Mouse (Mus musculus): ENCODE data around the gene Dnah7a. TPM values are rescaled to one million over a fixed set of nuclear protein-coding genes. Genes with fewer than 3 reads are reported as not detected.
"Not testable (repeated sequence)": the region's sequence is repeated elsewhere in the genome, so short reads cannot be mapped to it uniquely, and the experiment has no call there.

The Dnah7a gene
- polyA plus RNA-seq, 1 experiment = 1.4 TPM

DNA sequence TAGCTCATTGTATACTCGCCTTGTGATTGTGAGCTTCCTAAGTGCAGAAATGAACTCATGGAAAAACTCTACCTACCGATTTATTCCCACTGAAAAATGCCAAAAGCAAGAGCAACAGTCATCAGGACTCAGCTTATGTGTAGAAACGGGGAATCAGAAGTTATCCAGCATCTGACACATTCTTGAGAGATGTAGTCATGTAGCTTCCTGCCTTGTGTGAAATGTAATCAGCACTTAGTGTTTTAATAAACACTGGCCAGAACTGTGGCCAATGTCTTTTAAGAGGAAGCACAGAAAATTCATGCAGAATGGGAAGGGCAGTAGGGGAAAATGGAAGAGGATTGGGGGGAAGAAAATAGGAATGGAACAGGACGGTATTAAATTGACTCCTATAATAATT is 232.9 kb downstream of the Dnah7a start:
- DNase-seq = no peak
- TF ChIP-seq CTCF (IDR thresholded peaks at IDR 0.05; ENCODE audit: insufficient read depth, low read length) = no peak
- no peak for TF ChIP-seq POLR2A (IDR thresholded peaks at IDR 0.05; ENCODE audit: borderline replicate concordance, extremely low read depth, low read depth, low read length)
- WGBS = 28% methylated on average over 4 of the region's 4 CpGs
- H3K4me1 ChIP-seq (ENCODE audit: control insufficient read depth, insufficient read depth, low read length) = no peaks in the 10 kb centered on the region
- H3K4me3 ChIP-seq (replicated peaks; ENCODE audit: extremely low read depth, low read depth, low read length) = no peak overlapping the region

DNA sequence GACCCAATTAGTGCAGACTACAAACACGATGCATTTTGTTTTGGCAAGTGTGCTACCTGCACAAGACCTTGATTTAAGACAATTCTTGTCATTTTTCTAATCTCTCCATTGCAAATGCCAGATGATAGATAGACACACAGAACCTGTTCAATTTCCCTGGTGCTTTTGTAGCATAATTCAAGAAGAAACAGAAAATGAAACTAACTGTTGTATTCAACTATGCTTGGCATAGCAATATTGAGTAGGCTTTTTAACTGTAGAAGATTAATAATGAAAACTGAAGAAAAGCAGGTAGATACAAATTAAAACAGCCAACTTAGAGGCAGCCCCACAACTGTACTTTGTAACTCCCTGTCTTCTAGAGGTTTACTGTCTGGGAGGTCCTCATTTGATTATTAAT is 234.5 kb downstream of the Dnah7a start:
- not testable (repeated sequence) for H3K4me3 ChIP-seq (replicated peaks; ENCODE audit: extremely low read depth, low read depth, low read length); H3K4me1 ChIP-seq (ENCODE audit: control insufficient read depth, insufficient read depth, low read length); DNase-seq
- WGBS = 79% methylated on average over 1 of the region's 1 CpGs

DNA sequence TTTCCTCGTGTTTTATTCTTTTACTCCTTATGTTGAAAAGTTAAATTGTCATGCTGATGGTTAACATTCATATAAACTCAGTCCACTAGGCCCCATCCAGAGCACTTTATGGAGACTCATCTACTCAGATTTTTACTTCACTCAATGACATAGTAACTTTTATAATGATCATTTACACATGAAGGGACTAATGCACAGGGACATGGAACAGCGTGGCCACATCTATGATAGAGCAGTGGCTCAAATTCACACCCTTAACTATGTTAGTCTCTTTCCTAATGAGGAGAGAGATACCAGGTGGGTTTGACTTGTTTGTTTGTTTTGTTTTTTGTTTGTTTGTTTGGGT is 239.3 kb downstream of the Dnah7a start:
- TF ChIP-seq POLR2A (IDR thresholded peaks at IDR 0.05; ENCODE audit: borderline replicate concordance, extremely low read depth, low read depth, low read length) = no peak
- no peak for TF ChIP-seq CTCF (IDR thresholded peaks at IDR 0.05; ENCODE audit: insufficient read depth, low read length)
- no peaks in the 10 kb centered on the region for H3K4me1 ChIP-seq (ENCODE audit: control insufficient read depth, insufficient read depth, low read length)
- 77% methylated on average over 2 of the region's 2 CpGs for WGBS
- DNase-seq = no peak
- no peak overlapping the region for H3K4me3 ChIP-seq (replicated peaks; ENCODE audit: extremely low read depth, low read depth, low read length)

DNA sequence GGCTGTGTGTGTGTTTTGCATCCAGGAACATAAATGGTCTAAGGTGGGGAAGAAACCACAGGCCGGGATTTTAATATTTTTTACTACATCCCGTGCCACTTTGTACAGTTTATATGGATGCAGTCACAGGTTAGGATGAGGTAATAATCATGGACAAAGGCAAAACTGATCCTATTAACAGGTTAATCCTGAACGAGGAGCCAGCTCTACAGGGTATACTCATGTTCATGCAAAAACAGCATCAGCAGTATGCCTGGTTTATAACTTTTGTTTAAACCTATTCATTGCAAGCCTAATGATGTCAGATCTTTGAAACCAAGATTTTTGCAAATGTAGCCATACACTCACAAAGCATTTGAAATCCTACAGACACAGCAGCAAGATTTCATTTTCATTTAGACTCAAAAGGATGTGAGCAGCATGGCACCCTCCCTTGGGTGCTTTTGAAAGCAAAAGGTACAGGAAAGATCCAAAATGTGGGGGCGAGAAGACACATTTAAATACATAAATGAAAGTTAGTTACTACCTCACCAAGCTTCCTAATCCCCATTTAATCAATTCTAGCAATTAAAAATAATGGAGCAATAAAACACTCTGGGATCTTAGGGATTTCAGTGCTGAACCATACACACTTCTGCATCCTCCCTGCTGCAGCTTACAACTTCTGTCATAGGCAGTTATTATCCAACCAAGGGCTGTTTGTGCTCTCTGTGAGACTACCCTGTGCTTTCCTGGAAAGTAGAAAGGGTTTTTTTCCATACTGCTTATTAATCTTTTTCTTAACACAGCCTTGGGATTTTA is 239.9 kb downstream of the Dnah7a start:
- not testable (repeated sequence) for DNase-seq; H3K4me1 ChIP-seq (ENCODE audit: control insufficient read depth, insufficient read depth, low read length); H3K4me3 ChIP-seq (replicated peaks; ENCODE audit: extremely low read depth, low read depth, low read length)
- 87% methylated on average over 4 of the region's 4 CpGs for WGBS

- WGBS = 70% methylated on average over 3 of the region's 3 CpGs
- not testable (repeated sequence) for H3K4me1 ChIP-seq (ENCODE audit: control insufficient read depth, insufficient read depth, low read length); DNase-seq; H3K4me3 ChIP-seq (replicated peaks; ENCODE audit: extremely low read depth, low read depth, low read length)
Observed at GRCm38 (mm10) chr1:53439173-53439572, 267.4 kb downstream of the Dnah7a start.

DNA sequence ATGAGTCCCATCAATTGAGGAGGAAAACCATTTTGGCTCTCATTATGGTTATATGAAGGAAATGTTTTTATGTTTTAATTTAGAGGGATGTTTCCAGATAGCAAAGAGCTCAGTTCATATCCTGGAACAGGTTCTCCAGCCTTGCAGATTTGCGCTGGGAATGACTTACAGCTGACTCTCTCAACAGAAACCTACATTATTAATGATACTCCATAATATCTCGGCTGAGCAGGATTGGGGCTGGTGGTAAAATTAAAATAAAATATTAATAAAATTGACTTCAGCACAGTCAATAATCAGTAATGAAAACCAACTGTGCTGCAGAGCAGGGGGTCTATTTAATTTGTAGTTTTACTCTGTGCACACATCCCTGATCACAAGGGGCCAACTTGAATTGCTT is 274.2 kb downstream of the Dnah7a start:
- H3K4me1 ChIP-seq (ENCODE audit: control insufficient read depth, insufficient read depth, low read length); H3K4me3 ChIP-seq (replicated peaks; ENCODE audit: extremely low read depth, low read depth, low read length); DNase-seq: not testable (repeated sequence)
- WGBS = 93% methylated on average over 2 of the region's 2 CpGs

DNA sequence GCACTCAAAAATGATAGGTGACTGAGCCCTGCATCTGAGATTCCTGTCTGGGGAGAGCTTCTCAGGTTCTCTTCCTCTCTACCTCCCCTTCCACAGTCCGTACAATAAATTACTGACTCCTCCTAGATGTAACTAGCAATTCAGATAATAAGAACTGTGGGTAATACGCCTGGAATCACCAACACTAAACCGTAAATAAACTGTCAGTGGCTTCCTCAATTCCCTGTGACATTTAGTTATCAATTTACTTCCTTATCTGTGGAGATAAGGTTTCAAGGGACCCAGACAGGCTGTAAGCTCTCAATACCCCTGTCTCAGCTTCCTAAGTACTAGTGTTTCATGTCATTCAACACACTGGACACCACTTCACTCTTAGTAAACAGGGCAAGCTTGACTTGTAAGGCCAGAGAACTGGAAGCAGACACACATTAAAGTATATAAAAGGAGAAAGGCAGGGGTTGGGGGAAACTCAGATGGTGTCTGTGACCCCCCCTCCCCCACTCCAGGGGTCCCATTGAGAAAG is 300.7 kb downstream of the Dnah7a start:
- Histone ChIP-seq H3K4me1 (ENCODE audit: control insufficient read depth, insufficient read depth, low read length) (no peaks in the 10 kb centered on the region; the same call in 1 of the 2 replicates), H3K4me3 (replicated peaks; ENCODE audit: extremely low read depth, low read depth, low read length) (no peak overlapping the region)
- WGBS = 20% methylated on average over 3 of the region's 3 CpGs
- TF ChIP-seq POLR2A (IDR thresholded peaks at IDR 0.05; ENCODE audit: borderline replicate concordance, extremely low read depth, low read depth, low read length) = no peak
- no peak for TF ChIP-seq CTCF (IDR thresholded peaks at IDR 0.05; ENCODE audit: insufficient read depth, low read length)
- no peak for DNase-seq

DNA sequence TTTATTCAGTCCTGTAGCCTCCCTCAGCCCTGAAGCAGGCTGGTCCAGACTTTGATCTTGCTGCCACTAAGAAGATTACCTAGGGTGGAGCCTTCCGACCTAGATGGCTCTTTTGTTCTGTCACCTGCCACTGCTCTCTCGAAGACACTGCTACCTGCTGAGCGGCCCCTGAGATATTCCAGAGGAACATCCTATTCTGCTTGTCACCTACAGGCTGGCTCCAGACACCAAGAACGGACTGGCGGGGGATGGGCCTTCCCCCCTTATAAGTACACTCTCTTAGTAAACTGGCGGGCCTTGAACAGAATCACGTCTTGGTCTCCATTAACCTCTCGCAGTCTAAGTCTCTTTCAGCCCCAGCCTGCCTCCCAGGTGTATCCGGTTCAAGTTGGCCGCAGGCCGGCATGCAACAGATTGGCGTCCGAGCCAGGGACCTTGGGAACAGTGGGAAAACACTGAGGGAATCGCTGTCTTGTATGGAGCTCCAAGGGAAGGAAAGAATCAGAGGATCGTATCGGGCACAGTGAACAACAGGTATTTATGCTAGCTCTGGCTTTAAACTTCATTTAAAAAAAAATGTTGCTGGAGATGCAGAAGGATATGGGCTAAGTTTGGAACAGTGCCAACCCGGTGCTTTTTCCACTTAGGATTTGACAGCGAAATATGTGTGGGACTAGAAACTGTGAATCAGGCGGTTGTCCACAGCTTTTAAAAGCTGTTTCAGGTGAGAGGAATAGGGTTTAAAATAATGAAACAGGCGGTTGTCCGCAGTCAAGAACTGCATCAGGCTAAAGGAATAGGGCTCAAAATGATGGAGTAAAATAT is 312.4 kb downstream of the Dnah7a start:
- WGBS = 32% methylated on average over 21 of the region's 21 CpGs
- not testable (repeated sequence) for H3K4me3 ChIP-seq (replicated peaks; ENCODE audit: extremely low read depth, low read depth, low read length); H3K4me1 ChIP-seq (ENCODE audit: control insufficient read depth, insufficient read depth, low read length); DNase-seq

GRCm38 (mm10) chr1:53388762-53389161 is 317.8 kb downstream of the Dnah7a start:
- no peak for TF ChIP-seq POLR2A (IDR thresholded peaks at IDR 0.05; ENCODE audit: borderline replicate concordance, extremely low read depth, low read depth, low read length)
- no peak for TF ChIP-seq CTCF (IDR thresholded peaks at IDR 0.05; ENCODE audit: insufficient read depth, low read length)
- H3K4me1 ChIP-seq (ENCODE audit: control insufficient read depth, insufficient read depth, low read length) = no peaks in the 10 kb centered on the region
- H3K4me3 ChIP-seq (replicated peaks; ENCODE audit: extremely low read depth, low read depth, low read length) = no peak overlapping the region
- no peak for DNase-seq
- WGBS = 93% methylated on average over 12 of the region's 14 CpGs

- Histone ChIP-seq H3K4me3 (replicated peaks; ENCODE audit: extremely low read depth, low read depth, low read length) (no peak overlapping the region), H3K4me1 (ENCODE audit: control insufficient read depth, insufficient read depth, low read length) (no peaks in the 10 kb centered on the region)
- no peak for DNase-seq
- TF ChIP-seq CTCF (IDR thresholded peaks at IDR 0.05; ENCODE audit: insufficient read depth, low read length) (no peak), POLR2A (IDR thresholded peaks at IDR 0.05; ENCODE audit: borderline replicate concordance, extremely low read depth, low read depth, low read length) (no peak)
- WGBS = 74% methylated on average over 6 of the region's 6 CpGs
Observed at GRCm38 (mm10) chr1:53384085-53384688, 322.4 kb downstream of the Dnah7a start.
